Mouse (Mus musculus): ENCODE measurements at regions not wholly inside any gene's neighbourhood (a gene's known extent, or its start where the extent isn't known, plus 50 kb on each side); places are given as distances from the start of the nearest gene placed in this dataset.

DNA sequence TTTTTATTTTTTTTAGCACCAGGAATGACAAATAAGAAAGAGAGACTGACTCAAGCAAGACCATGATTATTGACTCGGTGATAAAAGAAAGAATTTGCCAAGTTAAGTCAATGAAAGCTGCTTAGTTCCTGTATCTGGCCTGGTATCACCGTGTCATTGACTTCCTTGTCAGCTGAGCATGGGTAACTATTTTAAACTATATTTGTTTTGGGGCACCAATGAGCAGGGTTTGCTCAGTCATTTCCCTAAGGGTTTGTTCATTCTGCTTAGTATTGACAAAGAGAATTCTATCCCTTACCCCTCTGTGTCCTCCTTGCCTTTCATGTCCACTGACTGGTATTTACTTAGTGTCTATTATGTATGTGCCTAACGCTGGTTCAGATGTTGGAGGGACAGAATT is 189.2 kb upstream of the Fermt1 start:
- no peak for TF ChIP-seq GATA1 (IDR thresholded peaks at IDR 0.05; ENCODE audit: low read length)
- no peak for TF ChIP-seq TAL1 (IDR thresholded peaks at IDR 0.05; ENCODE audit: low read length)

Data from erythroblast, embryonic 14.5 days (primary cell).